Mouse (Mus musculus): ENCODE data around the gene Pld6. TPM values are rescaled to one million over a fixed set of nuclear protein-coding genes. Genes with fewer than 3 reads are reported as not detected.

The Pld6 gene
- polyA plus RNA-seq (2012; rRNA removed; ENCODE audit: low replicate concordance): 1.6 and 4.5 TPM in 2 replicates

GRCm38 (mm10) chr11:59787199-59787781 lies at the start of gene Pld6:
TSS of gene Pld6 (minus strand) at chr11:59787645.

GRCm38 (mm10) chr11:59809670-59810474 lies 22.4 kb upstream of the Pld6 start, which contains the start of gene Flcn:
TSS of gene Flcn (minus strand) at chr11:59810016.

Other genes starting within 250 kb of the Pld6 start
- 0.06 and 0.09 TPM in 2 replicates for gene Nlrp3, start 246.1 kb downstream of the Pld6 start, polyA plus RNA-seq (2012; rRNA removed; ENCODE audit: low replicate concordance)
- not detected in 2 replicates for gene Olfr222, start 211.4 kb downstream of the Pld6 start, polyA plus RNA-seq (2012; rRNA removed; ENCODE audit: low replicate concordance)
- gene Olfr223, start 194.4 kb downstream of the Pld6 start, polyA plus RNA-seq (2012; rRNA removed; ENCODE audit: low replicate concordance): not detected in 2 replicates
- gene Mprip, start 126.3 kb downstream of the Pld6 start, polyA plus RNA-seq (2012; rRNA removed; ENCODE audit: low replicate concordance): 56.8 and 63.8 TPM in 2 replicates
- gene Flcn, start 22.4 kb upstream of the Pld6 start, polyA plus RNA-seq (2012; rRNA removed; ENCODE audit: low replicate concordance): 13.7 and 18.0 TPM in 2 replicates
- gene Nt5m, start 51.8 kb upstream of the Pld6 start, polyA plus RNA-seq (2012; rRNA removed; ENCODE audit: low replicate concordance): 27.8 and 34.4 TPM in 2 replicates
- gene Cops3, start 52.2 kb upstream of the Pld6 start, polyA plus RNA-seq (2012; rRNA removed; ENCODE audit: low replicate concordance): 7.6 and 14.5 TPM in 2 replicates
- gene Med9, start 160.6 kb upstream of the Pld6 start, polyA plus RNA-seq (2012; rRNA removed; ENCODE audit: low replicate concordance): 20.0 and 24.2 TPM in 2 replicates
- 0.91 and 2.3 TPM in 2 replicates for gene Rasd1, start 177.3 kb upstream of the Pld6 start, polyA plus RNA-seq (2012; rRNA removed; ENCODE audit: low replicate concordance)

Measured in duodenum, adult 2 months (tissue).